Mouse (Mus musculus): ENCODE data around the gene Gnb3. TPM values are rescaled to one million over a fixed set of nuclear protein-coding genes. Genes with fewer than 3 reads are reported as not detected.

The Gnb3 gene
- polyA plus RNA-seq, 1 experiment from 2014 or later = 0.22 TPM

GRCm38 (mm10) chr6:124874348-124874747 lies 34.3 kb upstream of the Gnb3 start:
- no peaks in the 10 kb centered on the region for H3K4me1 ChIP-seq (replicated peaks; ENCODE audit: control insufficient read depth, insufficient read depth, low read length)
- H3K27ac ChIP-seq (ENCODE audit: low read depth, low read length) = no peak overlapping the region
- no peak overlapping the region for H3K9ac ChIP-seq (ENCODE audit: low read depth, low read length)
- H3K27me3 ChIP-seq (ENCODE audit: control insufficient read depth, insufficient read depth, low read length) = no peaks in the 10 kb centered on the region
- H3K36me3 ChIP-seq (ENCODE audit: control insufficient read depth, insufficient read depth, low read length) = no peaks in the 10 kb centered on the region
- no peaks in the 10 kb centered on the region for H3K9me3 ChIP-seq (ENCODE audit: control insufficient read depth, low read length)
- no peak overlapping the region for H3K4me3 ChIP-seq (ENCODE audit: low read depth, low read length)
- DNase-seq (ENCODE audit: low spot score) (no peak), ATAC-seq (ENCODE audit: low FRiP score) (no peak)
- WGBS = 76% methylated on average over 2 of the region's 3 CpGs
- no peak overlapping the region for H3K4me2 ChIP-seq (replicated peaks; ENCODE audit: low read depth, low read length)

- Histone ChIP-seq H3K9me3 (ENCODE audit: control insufficient read depth, low read length) (no peaks in the 10 kb centered on the region), H3K4me2 (replicated peaks; ENCODE audit: low read depth, low read length) (no peak overlapping the region), H3K9ac (ENCODE audit: low read depth, low read length) (no peak overlapping the region), H3K27me3 (ENCODE audit: control insufficient read depth, insufficient read depth, low read length) (no peaks in the 10 kb centered on the region), H3K4me3 (ENCODE audit: low read depth, low read length) (no peak overlapping the region), H3K4me1 (replicated peaks; ENCODE audit: control insufficient read depth, insufficient read depth, low read length) (peaks cover 18% of the 10 kb centered on the region), H3K36me3 (ENCODE audit: control insufficient read depth, insufficient read depth, low read length) (no peaks in the 10 kb centered on the region), H3K27ac (ENCODE audit: low read depth, low read length) (no peak overlapping the region)
- DNase-seq (ENCODE audit: low spot score) (no peak), ATAC-seq (ENCODE audit: low FRiP score) (no peak)
- 60% methylated on average over 6 of the region's 7 CpGs for WGBS
Observed at GRCm38 (mm10) chr6:124866560-124866959, 26.5 kb upstream of the Gnb3 start.

- H3K27ac ChIP-seq (ENCODE audit: low read depth, low read length) = no peak overlapping the region
- no peak for ATAC-seq (ENCODE audit: low FRiP score)
- no peak overlapping the region for H3K9ac ChIP-seq (ENCODE audit: low read depth, low read length)
- H3K4me3 ChIP-seq (ENCODE audit: low read depth, low read length) = no peak overlapping the region
- DNase-seq (ENCODE audit: low spot score) = no peak
- no peaks in the 10 kb centered on the region for H3K27me3 ChIP-seq (ENCODE audit: control insufficient read depth, insufficient read depth, low read length)
- WGBS = 63% methylated on average over 17 of the region's 18 CpGs
- H3K9me3 ChIP-seq (ENCODE audit: control insufficient read depth, low read length) = no peaks in the 10 kb centered on the region
- H3K4me2 ChIP-seq (replicated peaks; ENCODE audit: low read depth, low read length) = no peak overlapping the region
- H3K36me3 ChIP-seq (ENCODE audit: control insufficient read depth, insufficient read depth, low read length) = no peaks in the 10 kb centered on the region
- peaks cover 21% of the 10 kb centered on the region for H3K4me1 ChIP-seq (replicated peaks; ENCODE audit: control insufficient read depth, insufficient read depth, low read length)
Observed at GRCm38 (mm10) chr6:124865766-124866362, 25.8 kb upstream of the Gnb3 start.

- H3K36me3 ChIP-seq (ENCODE audit: control insufficient read depth, insufficient read depth, low read length) = no peaks in the 10 kb centered on the region
- H3K27ac ChIP-seq (ENCODE audit: low read depth, low read length) = peak within 1 kb of the TSS; percentile 84
- H3K4me3 ChIP-seq (ENCODE audit: low read depth, low read length) = peak within 1 kb of the TSS; percentile 50
- peak within 1 kb of the TSS; percentile 80 for H3K4me2 ChIP-seq (replicated peaks; ENCODE audit: low read depth, low read length)
- peak; percentile 83 for DNase-seq (ENCODE audit: low spot score)
- no peaks in the 10 kb centered on the region for H3K27me3 ChIP-seq (ENCODE audit: control insufficient read depth, insufficient read depth, low read length)
- H3K4me1 ChIP-seq (replicated peaks; ENCODE audit: control insufficient read depth, insufficient read depth, low read length) = peaks cover 21% of the 10 kb centered on the region
- peak; percentile 68 for ATAC-seq (ENCODE audit: low FRiP score)
- H3K9me3 ChIP-seq (ENCODE audit: control insufficient read depth, low read length) = no peaks in the 10 kb centered on the region
- 1% methylated on average over 31 of the region's 43 CpGs for WGBS
- peak within 1 kb of the TSS; percentile 66 for H3K9ac ChIP-seq (ENCODE audit: low read depth, low read length)
Observed at GRCm38 (mm10) chr6:124863658-124864298, 23.7 kb upstream of the Gnb3 start, which contains the start of gene Gpr162. TSS of gene Gpr162 (minus strand) at chr6:124863983.

GRCm38 (mm10) chr6:124863125-124863657 lies 23.1 kb upstream of the Gnb3 start:
- H3K4me1 ChIP-seq (replicated peaks; ENCODE audit: control insufficient read depth, insufficient read depth, low read length) = peaks cover 23% of the 10 kb centered on the region
- DNase-seq (ENCODE audit: low spot score) (peak; percentile 43), ATAC-seq (ENCODE audit: low FRiP score) (peak; percentile 34)
- no peaks in the 10 kb centered on the region for H3K27me3 ChIP-seq (ENCODE audit: control insufficient read depth, insufficient read depth, low read length)
- H3K27ac ChIP-seq (ENCODE audit: low read depth, low read length) = peak overlapping the region; percentile 84
- peak overlapping the region; percentile 50 for H3K4me3 ChIP-seq (ENCODE audit: low read depth, low read length)
- H3K9me3 ChIP-seq (ENCODE audit: control insufficient read depth, low read length) = no peaks in the 10 kb centered on the region
- H3K36me3 ChIP-seq (ENCODE audit: control insufficient read depth, insufficient read depth, low read length) = no peaks in the 10 kb centered on the region
- H3K9ac ChIP-seq (ENCODE audit: low read depth, low read length) = peak overlapping the region; percentile 66
- WGBS = 2% methylated on average over 11 of the region's 16 CpGs
- H3K4me2 ChIP-seq (replicated peaks; ENCODE audit: low read depth, low read length) = peak overlapping the region; percentile 80

- DNase-seq (ENCODE audit: low spot score) = no peak
- H3K27ac ChIP-seq (ENCODE audit: low read depth, low read length) = peak overlapping the region; percentile 84
Observed at GRCm38 (mm10) chr6:124862406-124863124, 22.5 kb upstream of the Gnb3 start.

GRCm38 (mm10) chr6:124861802-124862201 lies 21.7 kb upstream of the Gnb3 start:
- Histone ChIP-seq H3K4me1 (replicated peaks; ENCODE audit: control insufficient read depth, insufficient read depth, low read length) (peaks cover 23% of the 10 kb centered on the region), H3K4me3 (ENCODE audit: low read depth, low read length) (peak overlapping the region; percentile 8), H3K27me3 (ENCODE audit: control insufficient read depth, insufficient read depth, low read length) (no peaks in the 10 kb centered on the region), H3K4me2 (replicated peaks; ENCODE audit: low read depth, low read length) (peak overlapping the region; percentile 80), H3K27ac (ENCODE audit: low read depth, low read length) (no peak overlapping the region), H3K9me3 (ENCODE audit: control insufficient read depth, low read length) (no peaks in the 10 kb centered on the region), H3K9ac (ENCODE audit: low read depth, low read length) (peak overlapping the region; percentile 24; the same call in 1 of the 2 replicates), H3K36me3 (ENCODE audit: control insufficient read depth, insufficient read depth, low read length) (no peaks in the 10 kb centered on the region)
- 33% methylated on average over 3 of the region's 3 CpGs for WGBS
- ATAC-seq (ENCODE audit: low FRiP score) (no peak), DNase-seq (ENCODE audit: low spot score) (no peak)

More at GRCm38 (mm10) chr6:124862406-124863124, 22.5 kb upstream of the Gnb3 start:
- H3K9ac ChIP-seq (ENCODE audit: low read depth, low read length) = peak overlapping the region; percentile 66
- ATAC-seq (ENCODE audit: low FRiP score) = no peak
- H3K4me2 ChIP-seq (replicated peaks; ENCODE audit: low read depth, low read length) = peak overlapping the region; percentile 80
- 11% methylated on average over 7 of the region's 8 CpGs for WGBS
- H3K36me3 ChIP-seq (ENCODE audit: control insufficient read depth, insufficient read depth, low read length) = no peaks in the 10 kb centered on the region
- H3K4me3 ChIP-seq (ENCODE audit: low read depth, low read length) = peak overlapping the region; percentile 50
- H3K4me1 ChIP-seq (replicated peaks; ENCODE audit: control insufficient read depth, insufficient read depth, low read length) = peaks cover 23% of the 10 kb centered on the region
- H3K9me3 ChIP-seq (ENCODE audit: control insufficient read depth, low read length) = no peaks in the 10 kb centered on the region
- no peaks in the 10 kb centered on the region for H3K27me3 ChIP-seq (ENCODE audit: control insufficient read depth, insufficient read depth, low read length)

- H3K27me3 ChIP-seq (ENCODE audit: control insufficient read depth, insufficient read depth, low read length) = no peaks in the 10 kb centered on the region
- H3K27ac ChIP-seq (ENCODE audit: low read depth, low read length) = no peak overlapping the region
- no peaks in the 10 kb centered on the region for H3K36me3 ChIP-seq (ENCODE audit: control insufficient read depth, insufficient read depth, low read length)
- DNase-seq (ENCODE audit: low spot score) (no peak), ATAC-seq (ENCODE audit: low FRiP score) (no peak)
- H3K4me1 ChIP-seq (replicated peaks; ENCODE audit: control insufficient read depth, insufficient read depth, low read length) = peaks cover 23% of the 10 kb centered on the region
- no peak overlapping the region for H3K4me3 ChIP-seq (ENCODE audit: low read depth, low read length)
- 82% methylated on average over 19 of the region's 19 CpGs for WGBS
- H3K4me2 ChIP-seq (replicated peaks; ENCODE audit: low read depth, low read length) = peak overlapping the region; percentile 17
- H3K9ac ChIP-seq (ENCODE audit: low read depth, low read length) = no peak overlapping the region
- no peaks in the 10 kb centered on the region for H3K9me3 ChIP-seq (ENCODE audit: control insufficient read depth, low read length)
Observed at GRCm38 (mm10) chr6:124861266-124861665, 21.2 kb upstream of the Gnb3 start.

Data from hindbrain, embryonic 11.5 days (tissue).